Comparison of ENCODE assay signal across 10 mouse cellular contexts in the genomic region with DNA sequence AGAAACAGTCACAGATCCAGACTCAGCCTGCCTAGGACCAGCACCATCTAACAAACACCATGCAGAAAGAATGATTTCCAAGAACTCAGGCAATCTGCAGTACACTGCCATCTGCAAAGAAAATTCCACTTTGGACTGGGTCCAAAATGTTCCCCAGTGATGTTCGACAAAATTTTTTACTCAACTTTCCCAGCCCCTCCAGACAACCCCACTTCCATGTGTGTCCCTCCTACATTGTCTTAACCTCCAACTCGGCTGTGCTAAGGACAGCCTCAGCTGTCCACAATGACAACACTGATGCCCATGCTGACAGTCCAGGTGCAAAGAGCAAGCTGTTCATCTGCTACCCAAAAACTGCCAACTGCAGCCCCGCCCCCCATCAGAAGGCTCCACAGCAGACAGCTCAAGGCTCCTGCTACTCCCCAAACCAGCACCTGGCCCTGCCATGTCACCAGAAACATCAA. TPM values are rescaled to one million over a fixed set of nuclear protein-coding genes. Genes with fewer than 3 reads are reported as not detected.
A peak's percentile ranks its signal among the peaks of the same experiment; 100 is the strongest.
DNase-seq lines count a peak whose midpoint lies in the region; ATAC-seq and TF ChIP-seq lines count a peak whose summit lies in the region.
"Had no signal": no experiment of that assay in that cellular context is flagged by ENCODE, and none has a peak within 500 bp of the region (broad histone marks: within the 10 kb centered on the region; RNA-seq: fewer than 3 reads in every experiment).

No protein-coding gene starts in this region.

- H3K4me3 ChIP-seq in forebrain, postnatal 0 days (ENCODE audit: low read depth, low read length) = no peak overlapping the region
- no peak overlapping the region for H3K4me3 ChIP-seq in intestine, postnatal 0 days (ENCODE audit: low read depth, low read length)
- H3K4me3 ChIP-seq: lung, embryonic 15.5 days had no signal

- ATAC-seq in forebrain, postnatal 0 days = peak; percentile 58; the same call in 1 of the 2 replicates
- no peak for ATAC-seq in intestine, postnatal 0 days
- ATAC-seq in erythroid progenitor cell, adult 5-6 weeks (replicated peaks; ENCODE audit: low FRiP score, poor library complexity, severe bottlenecking) = no peak

- H3K27me3 ChIP-seq in forebrain, postnatal 0 days (ENCODE audit: insufficient read depth, low read length) = no peaks in the 10 kb centered on the region
- H3K27me3 ChIP-seq in intestine, postnatal 0 days (replicated peaks; ENCODE audit: control insufficient read depth, insufficient read depth, low read length) = no peaks in the 10 kb centered on the region
- H3K27me3 ChIP-seq: lung, embryonic 15.5 days had no signal

- H3K9ac ChIP-seq in forebrain, postnatal 0 days = no peak overlapping the region
- no peak overlapping the region for H3K9ac ChIP-seq in intestine, postnatal 0 days (ENCODE audit: low read depth, low read length)
- H3K9ac ChIP-seq: lung, embryonic 15.5 days had no signal

- H3K4me1 ChIP-seq in forebrain, postnatal 0 days (ENCODE audit: insufficient read depth) = peaks cover 14% of the 10 kb centered on the region; the same call in 1 of the 2 replicates
- peaks cover 30% of the 10 kb centered on the region for H3K4me1 ChIP-seq in intestine, postnatal 0 days (replicated peaks; ENCODE audit: control insufficient read depth, insufficient read depth, low read length)

- no peaks in the 10 kb centered on the region for H3K9me3 ChIP-seq in forebrain, postnatal 0 days (ENCODE audit: low read length)
- H3K9me3 ChIP-seq in intestine, postnatal 0 days (ENCODE audit: control insufficient read depth) = no peaks in the 10 kb centered on the region
- H3K9me3 ChIP-seq: lung, embryonic 15.5 days had no signal

- peak; percentile 39 to 45 for DNase-seq in left cerebral cortex, postnatal 25 days (ENCODE audit: low spot score in 2 of 2)
- no peak for DNase-seq in left cerebral cortex, adult 11 months (ENCODE audit: low spot score)
- DNase-seq in cerebellum, adult 11-12 months = peak; percentile 87
- DNase-seq in forebrain, postnatal 0 days = peak; percentile 75
- peak; percentile 15 to 18 for DNase-seq in thymus, adult 18-20 months
- no peak for DNase-seq in kidney, postnatal 4 days
- DNase-seq: heart, postnatal 14 days had no signal

- 36% methylated on average over 3 of the region's 3 CpGs for WGBS in forebrain, postnatal 0 days
- 61% methylated on average over 3 of the region's 3 CpGs for WGBS in intestine, postnatal 0 days

- no peak overlapping the region for H3K4me2 ChIP-seq in forebrain, postnatal 0 days (ENCODE audit: low read depth)
- H3K4me2 ChIP-seq in intestine, postnatal 0 days (replicated peaks; ENCODE audit: low read depth) = no peak overlapping the region
- H3K4me2 ChIP-seq: lung, embryonic 15.5 days had no signal

- H3K36me3 ChIP-seq in forebrain, postnatal 0 days (ENCODE audit: insufficient read depth) = no peaks in the 10 kb centered on the region
- H3K36me3 ChIP-seq in intestine, postnatal 0 days (ENCODE audit: control insufficient read depth, insufficient read depth) = 0 out of 2 replicates have a peak, but pooled peaks cover 4% of the 10 kb centered on the region
- H3K36me3 ChIP-seq: lung, embryonic 15.5 days had no signal

- 0 out of 2 replicates have a peak overlapping the region, but pooled peaks have one; percentile 45 for H3K27ac ChIP-seq in forebrain, postnatal 0 days (ENCODE audit: low read depth, low read length)
- H3K27ac ChIP-seq in intestine, postnatal 0 days (ENCODE audit: low read depth, low read length) = no peak overlapping the region
- H3K27ac ChIP-seq: lung, embryonic 15.5 days had no signal

- intact Hi-C loops in left cerebral cortex, postnatal 25 days (cut with DNase I) = no loop called here

- no peak for TF ChIP-seq CTCF in forebrain, postnatal 0 days (IDR thresholded peaks at IDR 0.05; ENCODE audit: low read depth)
- no peak for TF ChIP-seq CTCF in intestine, postnatal 0 days (IDR thresholded peaks at IDR 0.05; ENCODE audit: low read depth)

RNA-seq across cellular contexts. Expression of a gene that starts 32.2 kb away (rescaled TPM):
- total RNA-seq in left cerebral cortex, postnatal 25 days (2021) = 10 to 100 TPM; 56.4 to 57.8 TPM
- total RNA-seq in forebrain, postnatal 0 days (2014; rRNA removed) = 57.4 and 60.7 TPM in 2 replicates
- polyA plus RNA-seq in forebrain, postnatal 0 days (2015; fragmentation: Nextera tagmentation; extraction: Ambion mirVana) = 21.1 and 27.4 TPM in 2 replicates
- polyA plus RNA-seq in intestine, postnatal 0 days (2015; fragmentation: Nextera tagmentation; extraction: Ambion mirVana) = 22.4 and 26.6 TPM in 2 replicates
- 4.7 and 7.5 TPM in 2 replicates for total RNA-seq in erythroid progenitor cell, adult 5-6 weeks (2015; ENCODE audit: low replicate concordance)
- 13.3 and 29.0 TPM in 2 replicates for total RNA-seq in erythroid progenitor cell, adult 5-6 weeks (2017; ENCODE audit: low replicate concordance)

Comparison
In these comparisons a context has a peak if more than half of its experiments do, and no peak if none do; other contexts are left out.
1. DNase-seq: peak in left cerebral cortex, postnatal 25 days (2 of 2), cerebellum, adult 11-12 months (single experiment), forebrain, postnatal 0 days (single experiment) and thymus, adult 18-20 months (2 of 2); none in left cerebral cortex, adult 11 months (single experiment) and kidney, postnatal 4 days (0 of 2).